Mouse (Mus musculus) lung, postnatal 0 days (tissue): Measurements from ENCODE around the gene Nrg4. TPM values are rescaled to one million over a fixed set of nuclear protein-coding genes. Genes with fewer than 3 reads are reported as not detected.

Experiments
- ATAC-seq: fragments of 200-750 bp; cut with Nextera tagmentation; 2 replicates; pipeline ENCODE4 v1.8.0; 2017; ENCODE audit warnings: moderate library complexity
- DNase-seq: peaks from one replicate; pipeline ENCODE4 v3.0.0-alpha.2; 2016; ENCODE audit warnings: low spot score
- H3K27ac ChIP-seq: fragments of 300-500 bp; sonication (generic); 2 replicates; pipeline ENCODE4 v1.5.1; 2014; ENCODE audit warnings: antibody characterized with exemption, mild to moderate bottlenecking, low read length, mixed read lengths
- H3K27me3 ChIP-seq: fragments of 300-500 bp; sonication (generic); replicated peaks from 2 replicates; pipeline ENCODE4 v1.6.1; 2014; ENCODE audit warnings: low read length, mixed read lengths; ENCODE audit not compliant: insufficient read depth
- H3K36me3 ChIP-seq: fragments of 300-500 bp; sonication (generic); 2 replicates; pipeline ENCODE4 v1.6.1; 2014; ENCODE audit warnings: low read length, mixed read lengths; ENCODE audit not compliant: insufficient read depth
- H3K4me1 ChIP-seq: fragments of 300-500 bp; sonication (generic); 2 replicates; pipeline ENCODE4 v1.6.1; 2014; ENCODE audit warnings: antibody characterized with exemption, low read depth, low read length, mixed read lengths; ENCODE audit not compliant: insufficient read depth
- H3K4me2 ChIP-seq: fragments of 300-500 bp; sonication (generic); replicated peaks from 2 replicates; pipeline ENCODE4 v1.6.1; 2014; ENCODE audit warnings: low read depth, mild to moderate bottlenecking, low read length, moderate library complexity, mixed read lengths
- H3K4me3 ChIP-seq: fragments of 300-500 bp; sonication (generic); 2 replicates; pipeline ENCODE4 v1.5.1; 2014; ENCODE audit warnings: low read depth, low read length
- H3K9ac ChIP-seq: fragments of 300-500 bp; sonication (generic); replicated peaks from 2 replicates; pipeline ENCODE4 v1.6.1; 2014; ENCODE audit warnings: low read depth, mild to moderate bottlenecking
- H3K9me3 ChIP-seq: fragments of 300-500 bp; sonication (generic); 2 replicates; pipeline ENCODE4 v1.6.1; 2016; ENCODE audit warnings: low read length, mixed read lengths
- CTCF ChIP-seq: IDR thresholded peaks from 2 replicates; pipeline ENCODE4 v1.5.1; 2016; ENCODE audit warnings: antibody characterized with exemption, mild to moderate bottlenecking
- EP300 ChIP-seq: IDR thresholded peaks from 2 replicates; pipeline ENCODE4 v1.6.1; 2016; ENCODE audit warnings: antibody characterized with exemption, mild to moderate bottlenecking, control low read depth
- WGBS: fragments of 180-500 bp; shearing (Covaris S2); extraction: QIAGEN DNeasy Blood & Tissue Kit; methylation state at CpG from one replicate; pipeline ENCODE4 v1.1.7; 2014; 5-methylcytosine and 5-hydroxymethylcytosine counted together
- polyA plus RNA-seq: library from polyadenylated mRNA; unstranded; fragments of >200 nt; fragmentation: Nextera tagmentation; extraction: Ambion mirVana; gene quantifications from 2 replicates; pipeline ENCODE4 v1.2.1, GENCODE M21; 2015

The Nrg4 gene
- polyA plus RNA-seq, 1 experiment from 2014 or later, result 1.4 TPM

DNA sequence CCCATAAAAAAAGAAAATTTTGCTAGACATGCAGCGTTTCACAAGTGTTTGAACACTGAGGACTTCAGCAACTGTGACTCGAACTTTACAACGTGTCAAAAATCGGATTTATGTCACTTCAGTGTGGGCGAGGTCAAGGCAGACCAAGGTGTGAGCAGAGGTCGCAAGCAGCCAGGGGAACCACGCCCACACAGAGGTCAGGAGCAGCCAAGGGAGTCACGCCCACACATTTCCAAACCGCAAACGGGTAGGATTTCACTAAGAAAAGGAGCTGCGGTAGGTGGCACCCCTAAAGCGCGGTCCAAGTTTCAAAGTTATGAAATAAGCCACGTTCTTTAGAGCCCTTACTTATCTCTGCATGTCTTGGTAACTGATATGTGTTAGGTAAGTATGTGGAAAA, 43.1 kb downstream of the Nrg4 start:
- Histone ChIP-seq H3K4me2 (peak overlapping the region; percentile 36; the same call in 1 of the 2 replicates), H3K4me3 (no peak overlapping the region), H3K9ac (no peak overlapping the region), H3K4me1 (no peaks in the 10 kb centered on the region), H3K9me3 (no peaks in the 10 kb centered on the region), H3K36me3 (no peaks in the 10 kb centered on the region), H3K27me3 (no peaks in the 10 kb centered on the region), H3K27ac (no peak overlapping the region)
- TF ChIP-seq CTCF (no peak), EP300 (no peak)
- 1% methylated on average over 14 of the region's 14 CpGs for WGBS
- ATAC-seq (peak; percentile 43; the same call in 1 of the 2 replicates), DNase-seq (peak; percentile 61)

DNA sequence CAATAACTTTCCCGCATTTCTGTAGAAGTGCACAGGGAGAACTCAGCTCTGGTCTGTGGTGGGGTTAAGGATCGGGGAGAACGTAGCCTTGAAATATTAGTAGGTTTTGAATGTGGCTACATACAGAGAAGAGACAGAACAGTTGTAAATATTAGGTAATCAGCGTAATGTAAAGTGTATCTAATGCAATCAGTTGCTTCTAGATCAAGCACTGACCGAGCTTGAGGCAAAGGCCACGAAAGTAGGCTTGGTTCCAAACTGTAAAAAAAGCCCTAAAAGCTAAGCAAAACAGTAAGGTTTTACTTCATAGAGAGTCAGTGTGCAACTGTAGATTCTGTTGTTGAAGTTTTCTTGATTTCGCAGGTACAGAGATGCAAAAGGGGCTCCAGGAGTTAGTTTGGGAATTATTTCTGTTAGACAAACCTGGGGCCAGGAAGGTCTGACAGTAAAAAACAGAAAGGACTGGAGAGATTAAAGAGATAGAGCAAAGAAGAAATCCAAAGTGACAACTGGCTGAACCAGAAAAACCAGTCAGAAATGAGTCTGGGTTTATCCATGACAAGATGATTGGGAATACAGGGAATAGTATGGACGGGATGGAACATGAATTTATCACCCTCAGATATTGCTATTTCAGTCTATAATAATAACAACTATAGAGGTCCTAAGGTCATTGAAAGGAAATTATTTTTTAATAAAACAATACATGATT, 47.4 kb downstream of the Nrg4 start:
- Histone ChIP-seq H3K4me3 (no peak overlapping the region), H3K27ac (no peak overlapping the region), H3K9me3 (no peaks in the 10 kb centered on the region), H3K4me1 (no peaks in the 10 kb centered on the region), H3K36me3 (no peaks in the 10 kb centered on the region), H3K27me3 (no peaks in the 10 kb centered on the region), H3K4me2 (no peak overlapping the region), H3K9ac (no peak overlapping the region)
- WGBS, result 72% methylated on average over 8 of the region's 8 CpGs
- TF ChIP-seq EP300, result no peak
- TF ChIP-seq CTCF, result no peak
- DNase-seq (no peak), ATAC-seq (no peak)

DNA sequence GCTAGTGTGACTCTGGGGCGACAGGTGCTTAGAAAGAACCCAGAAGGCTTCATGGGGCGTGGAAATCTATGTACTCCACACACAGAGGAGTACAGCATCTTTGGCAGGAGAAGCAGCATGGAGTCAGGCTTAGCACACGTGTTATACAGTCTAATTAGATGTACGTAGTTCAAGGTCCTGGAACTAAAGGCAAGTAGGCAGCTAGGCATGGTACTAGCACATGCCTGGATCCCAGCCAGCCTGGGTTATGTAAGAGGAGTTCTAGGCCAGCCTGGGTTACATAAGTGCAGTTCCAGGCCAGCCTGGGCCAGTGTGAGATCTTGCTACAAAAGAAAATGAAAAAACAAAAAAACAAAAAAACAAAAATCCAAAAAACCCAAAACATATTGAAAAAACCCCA, 49.1 kb downstream of the Nrg4 start:
- Histone ChIP-seq H3K9ac (no peak overlapping the region), H3K27me3 (no peaks in the 10 kb centered on the region), H3K4me1 (no peaks in the 10 kb centered on the region), H3K9me3 (no peaks in the 10 kb centered on the region), H3K36me3 (no peaks in the 10 kb centered on the region), H3K4me2 (no peak overlapping the region), H3K27ac (no peak overlapping the region), H3K4me3 (no peak overlapping the region)
- DNase-seq (no peak), ATAC-seq (no peak)
- 60% methylated on average over 4 of the region's 4 CpGs for WGBS
- TF ChIP-seq CTCF, result no peak
- TF ChIP-seq EP300, result no peak

DNA sequence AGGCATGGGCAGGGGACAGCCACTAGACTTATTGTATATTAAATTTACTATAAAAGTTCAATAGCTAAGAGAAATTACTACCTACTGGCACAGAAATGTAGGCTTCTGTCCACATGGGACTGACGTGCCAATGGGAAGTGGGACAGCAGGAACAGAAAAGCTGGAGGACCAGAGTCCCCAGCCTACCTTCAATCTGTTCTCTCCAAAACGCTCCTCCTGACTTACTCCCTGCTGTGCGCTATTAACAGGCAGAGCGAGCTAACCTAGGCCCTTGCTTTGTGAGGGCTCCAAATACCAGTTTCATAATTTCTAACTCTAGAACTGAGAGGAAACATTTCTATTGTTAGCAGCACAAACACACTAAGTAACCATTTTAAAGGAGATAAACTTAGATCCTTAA, 52.7 kb downstream of the Nrg4 start:
- 64% methylated on average over 4 of the region's 4 CpGs for WGBS
- DNase-seq (no peak), ATAC-seq (no peak)
- Histone ChIP-seq H3K4me3 (no peak overlapping the region), H3K27ac (no peak overlapping the region), H3K9me3 (no peaks in the 10 kb centered on the region), H3K9ac (no peak overlapping the region), H3K27me3 (no peaks in the 10 kb centered on the region), H3K4me1 (no peaks in the 10 kb centered on the region), H3K36me3 (no peaks in the 10 kb centered on the region), H3K4me2 (no peak overlapping the region)
- TF ChIP-seq CTCF (no peak), EP300 (no peak)

DNA sequence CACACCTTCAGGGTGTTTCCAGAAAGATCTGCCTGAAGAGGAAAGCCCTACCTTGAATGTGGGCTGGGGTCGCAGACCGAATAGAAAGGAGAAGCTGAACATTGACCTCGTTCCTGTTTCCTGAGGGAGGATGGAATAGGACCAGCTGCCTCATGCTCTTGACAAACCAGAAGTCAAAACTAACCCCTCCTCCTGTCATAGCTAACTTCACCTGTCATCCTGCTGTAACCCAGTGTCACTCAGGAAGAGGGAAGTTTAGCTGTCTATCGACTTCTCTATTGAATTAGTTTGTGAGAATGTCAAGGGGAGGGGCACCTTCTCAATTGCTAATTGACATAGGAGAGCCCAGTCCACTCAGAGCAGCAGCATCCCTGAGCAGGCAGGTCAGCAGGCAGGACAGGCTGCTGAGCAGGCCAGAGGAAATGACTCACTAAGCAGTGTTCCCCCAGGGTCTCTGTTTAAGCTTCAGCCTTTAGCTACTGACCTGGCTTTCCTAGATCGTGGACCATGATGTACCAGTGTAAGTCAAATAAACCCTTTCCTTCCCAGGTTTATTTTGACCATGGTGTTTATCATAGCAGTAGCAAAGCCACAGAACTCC, 54.6 kb downstream of the Nrg4 start:
- H3K36me3 ChIP-seq, result no peaks in the 10 kb centered on the region
- no peak for ATAC-seq
- H3K4me1 ChIP-seq, result no peaks in the 10 kb centered on the region

DNA sequence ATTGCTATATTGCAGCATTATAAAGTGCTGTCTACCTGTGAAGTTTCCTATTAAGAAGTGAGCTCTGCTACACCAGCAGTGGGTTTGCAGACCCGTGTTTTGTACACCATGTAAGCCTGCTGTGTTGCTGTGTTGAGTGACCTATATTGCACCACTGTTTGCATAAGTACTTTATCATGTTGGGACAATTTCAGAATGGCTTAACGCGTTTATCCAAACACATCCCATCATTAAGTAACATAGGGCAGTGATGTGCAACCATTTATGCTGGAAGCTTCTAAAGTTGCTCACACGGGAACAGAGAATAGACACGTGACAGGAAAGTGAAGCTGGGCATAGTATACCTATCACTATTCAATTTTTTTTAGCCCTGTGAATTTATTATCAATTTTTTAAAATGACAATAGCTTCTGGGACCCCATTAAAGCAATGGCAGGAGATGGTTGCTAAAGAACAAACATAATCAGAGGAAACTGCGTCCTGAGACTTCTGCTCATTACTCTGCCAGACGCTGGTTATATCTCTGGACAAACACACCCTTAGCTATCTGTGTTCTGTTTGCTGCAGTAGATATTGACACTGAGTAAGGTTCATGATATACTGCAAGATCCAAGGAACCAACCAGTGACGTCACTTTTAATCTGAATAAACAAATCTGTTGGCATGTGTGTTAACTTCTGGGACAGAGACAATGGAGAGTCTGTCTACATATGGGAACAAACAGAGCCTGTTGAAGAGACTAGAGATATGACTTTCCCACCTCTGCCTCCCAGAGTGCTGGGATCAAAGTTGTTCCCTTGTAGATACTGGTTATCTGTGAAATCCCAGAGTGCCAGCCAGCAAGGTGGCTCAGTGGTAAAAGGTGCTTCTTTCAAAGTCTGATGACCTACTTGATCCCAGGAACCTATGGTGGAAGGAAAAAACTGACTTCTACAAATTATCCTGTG, 62.0 kb downstream of the Nrg4 start:
- Histone ChIP-seq H3K4me3 (no peak overlapping the region), H3K4me1 (no peaks in the 10 kb centered on the region), H3K9me3 (no peaks in the 10 kb centered on the region), H3K27me3 (no peaks in the 10 kb centered on the region), H3K4me2 (no peak overlapping the region), H3K36me3 (no peaks in the 10 kb centered on the region), H3K9ac (no peak overlapping the region), H3K27ac (no peak overlapping the region)
- no peak for TF ChIP-seq EP300
- no peak for TF ChIP-seq CTCF
- DNase-seq (no peak), ATAC-seq (no peak)
- whole genome bisulfite sequencing, result 53% methylated on average over 8 of the region's 8 CpGs

More for the DNA sequence above, 54.6 kb downstream of the Nrg4 start:
- H3K4me2 ChIP-seq, result no peak overlapping the region
- no peaks in the 10 kb centered on the region for H3K9me3 ChIP-seq
- TF ChIP-seq EP300 (no peak), CTCF (no peak)
- no peak overlapping the region for H3K4me3 ChIP-seq
- H3K27ac ChIP-seq, result no peak overlapping the region
- no peaks in the 10 kb centered on the region for H3K27me3 ChIP-seq
- no peak overlapping the region for H3K9ac ChIP-seq
- 45% methylated on average over 5 of the region's 5 CpGs for WGBS
- DNase-seq, result peak; percentile 8
